Comparison of ENCODE assay signal across 34 mouse cellular contexts in the genomic region with DNA sequence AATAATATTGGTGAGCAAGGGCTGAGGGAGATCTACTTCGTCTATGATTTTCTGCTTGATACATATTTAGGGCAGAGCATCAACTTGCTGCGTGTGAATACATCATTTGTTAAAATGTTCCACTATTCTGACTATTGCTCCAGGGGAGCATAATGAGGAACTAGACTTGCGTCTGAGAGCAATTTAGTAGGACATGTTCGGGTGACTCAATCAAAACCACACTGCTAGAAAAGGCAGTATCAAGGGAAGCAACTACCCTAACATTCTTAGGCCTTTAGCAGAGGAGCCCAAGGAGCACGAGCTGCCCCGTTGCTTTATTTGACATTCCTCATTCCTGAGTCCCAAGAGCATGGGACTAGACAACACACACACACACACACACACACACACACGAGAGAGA. TPM values are rescaled to one million over a fixed set of nuclear protein-coding genes. Genes with fewer than 3 reads are reported as not detected.
DNase-seq lines count a peak whose midpoint lies in the region; ATAC-seq and TF ChIP-seq lines count a peak whose summit lies in the region.
"Had no signal": no experiment of that assay in that cellular context is flagged by ENCODE, and none has a peak within 500 bp of the region (broad histone marks: within the 10 kb centered on the region; RNA-seq: fewer than 3 reads in every experiment).

No protein-coding gene starts in this region.

- no peaks in the 10 kb centered on the region for H3K9me3 ChIP-seq in liver, postnatal 0 days (ENCODE audit: low read length)
- H3K9me3 ChIP-seq in liver, embryonic 11.5 days (ENCODE audit: control insufficient read depth, low read length) = no peaks in the 10 kb centered on the region
- no peaks in the 10 kb centered on the region for H3K9me3 ChIP-seq in forebrain, embryonic 13.5 days (replicated peaks)
- H3K9me3 ChIP-seq: G1E; hindbrain, embryonic 13.5 days; limb, embryonic 13.5 days; liver, embryonic 12.5 days; midbrain, embryonic 15.5 days; neural tube, embryonic 12.5 days had no signal

- TF ChIP-seq CTCF in liver, postnatal 0 days (IDR thresholded peaks at IDR 0.05; ENCODE audit: low read depth) = no peak
- TF ChIP-seq CTCF in heart, adult 2 months (IDR thresholded peaks at IDR 0.05) = no peak

- peak overlapping the region; percentile 4; the same call in 1 of the 2 replicates for H3K27ac ChIP-seq in liver, postnatal 0 days (ENCODE audit: low read depth)
- no peak overlapping the region for H3K27ac ChIP-seq in liver, embryonic 11.5 days (ENCODE audit: low read depth, low read length)
- H3K27ac ChIP-seq in brown adipose tissue, adult 24 weeks (replicated peaks; ENCODE audit: low read depth, low read length) = peak overlapping the region; percentile 21; the same call in 1 of the 2 replicates
- H3K27ac ChIP-seq in heart, adult 2 months = no peak overlapping the region
- H3K27ac ChIP-seq in forebrain, embryonic 13.5 days = no peak overlapping the region
- H3K27ac ChIP-seq: hindbrain, embryonic 13.5 days; limb, embryonic 13.5 days; liver, embryonic 12.5 days; midbrain, embryonic 15.5 days; neural tube, embryonic 12.5 days; stomach, postnatal 0 days had no signal

- ATAC-seq in liver, postnatal 0 days = no peak
- no peak for ATAC-seq in liver, embryonic 11.5 days (replicated peaks; ENCODE audit: low FRiP score)
- peak; percentile 97 for ATAC-seq in megakaryocyte, adult 5-6 weeks (ENCODE audit: poor library complexity, severe bottlenecking)
- ATAC-seq in forebrain, embryonic 13.5 days = no peak
- ATAC-seq: forebrain, embryonic 16.5 days; intestine, embryonic 16.5 days; liver, embryonic 12.5 days; midbrain, embryonic 15.5 days had no signal

- H3K4me3 ChIP-seq in liver, postnatal 0 days (ENCODE audit: low read depth, low read length) = no peak overlapping the region
- H3K4me3 ChIP-seq in liver, embryonic 11.5 days (ENCODE audit: low read depth, low read length) = no peak overlapping the region
- no peak overlapping the region for H3K4me3 ChIP-seq in brown adipose tissue, adult 24 weeks (ENCODE audit: insufficient read depth, low read depth, low read length)
- H3K4me3 ChIP-seq in heart, adult 2 months = no peak overlapping the region
- H3K4me3 ChIP-seq in forebrain, embryonic 13.5 days = no peak overlapping the region
- H3K4me3 ChIP-seq: hindbrain, embryonic 13.5 days; limb, embryonic 13.5 days; liver, embryonic 12.5 days; midbrain, embryonic 15.5 days; myocyte; neural tube, embryonic 12.5 days had no signal

- no peaks in the 10 kb centered on the region for H3K4me1 ChIP-seq in liver, postnatal 0 days (ENCODE audit: insufficient read depth)
- H3K4me1 ChIP-seq in liver, embryonic 11.5 days (replicated peaks; ENCODE audit: control insufficient read depth, insufficient read depth, low read length) = no peaks in the 10 kb centered on the region
- H3K4me1 ChIP-seq in brown adipose tissue, adult 24 weeks (ENCODE audit: control insufficient read depth, insufficient read depth, insufficient read length, low read length) = no peaks in the 10 kb centered on the region
- H3K4me1 ChIP-seq in heart, adult 2 months (ENCODE audit: control insufficient read depth, insufficient read depth, low read length) = no peaks in the 10 kb centered on the region
- H3K4me1 ChIP-seq in forebrain, embryonic 13.5 days = no peaks in the 10 kb centered on the region
- H3K4me1 ChIP-seq: hindbrain, embryonic 13.5 days; limb, embryonic 13.5 days; liver, embryonic 12.5 days; midbrain, embryonic 15.5 days; neural tube, embryonic 12.5 days had no signal

- no peak for DNase-seq in liver, postnatal 0 days
- no peak for DNase-seq in liver, embryonic 11.5 days (ENCODE audit: low spot score)
- peak; percentile 79 for DNase-seq in 416B (ENCODE audit: low read depth)
- DNase-seq in heart, adult 2 months = no peak
- DNase-seq in gastrocnemius, postnatal 10 days = no peak
- DNase-seq: adrenal gland, postnatal 14 days; cerebellum, adult 2 months; cerebellum, postnatal 25 days; heart, postnatal 36 days; kidney, adult 8-10 months; kidney, postnatal 10 days; layer of hippocampus, adult 9-11 months; lung, adult 2 months; lung, postnatal 14 days; retina, postnatal 1 day; right cerebral cortex, postnatal 14 days; thymus, adult 18-20 months; thymus, postnatal 25 days had no signal

- no peak overlapping the region for H3K4me2 ChIP-seq in liver, postnatal 0 days (ENCODE audit: low read depth, low read length)
- no peak overlapping the region for H3K4me2 ChIP-seq in liver, embryonic 11.5 days
- H3K4me2 ChIP-seq in forebrain, embryonic 13.5 days = no peak overlapping the region
- H3K4me2 ChIP-seq: heart, embryonic 11.5 days; hindbrain, embryonic 13.5 days; limb, embryonic 13.5 days; liver, embryonic 12.5 days; midbrain, embryonic 15.5 days; neural tube, embryonic 12.5 days had no signal

- H3K27me3 ChIP-seq in liver, postnatal 0 days (ENCODE audit: insufficient read depth, low read length) = no peaks in the 10 kb centered on the region
- no peaks in the 10 kb centered on the region for H3K27me3 ChIP-seq in liver, embryonic 11.5 days (replicated peaks; ENCODE audit: control insufficient read depth, insufficient read depth, low read length)
- no peaks in the 10 kb centered on the region for H3K27me3 ChIP-seq in heart, adult 2 months (ENCODE audit: control insufficient read depth, insufficient read depth, low read length)
- H3K27me3 ChIP-seq in forebrain, embryonic 13.5 days = no peaks in the 10 kb centered on the region
- H3K27me3 ChIP-seq: hindbrain, embryonic 13.5 days; limb, embryonic 13.5 days; liver, embryonic 12.5 days; midbrain, embryonic 15.5 days; neural tube, embryonic 12.5 days had no signal

- H3K9ac ChIP-seq in liver, postnatal 0 days (replicated peaks) = no peak overlapping the region
- no peak overlapping the region for H3K9ac ChIP-seq in liver, embryonic 11.5 days (ENCODE audit: low read depth, low read length)
- H3K9ac ChIP-seq in heart, adult 2 months (ENCODE audit: low read depth, low read length) = no peak overlapping the region
- no peak overlapping the region for H3K9ac ChIP-seq in forebrain, embryonic 13.5 days
- H3K9ac ChIP-seq: hindbrain, embryonic 13.5 days; limb, embryonic 13.5 days; liver, embryonic 12.5 days; midbrain, embryonic 15.5 days; neural tube, embryonic 12.5 days had no signal

- H3K36me3 ChIP-seq in liver, postnatal 0 days (replicated peaks; ENCODE audit: insufficient read depth, low read length) = no peaks in the 10 kb centered on the region
- no peaks in the 10 kb centered on the region for H3K36me3 ChIP-seq in liver, embryonic 11.5 days (ENCODE audit: control insufficient read depth, insufficient read depth, low read length)
- H3K36me3 ChIP-seq in heart, adult 2 months (ENCODE audit: control insufficient read depth, insufficient read depth, low read length) = no peaks in the 10 kb centered on the region
- no peaks in the 10 kb centered on the region for H3K36me3 ChIP-seq in forebrain, embryonic 13.5 days (ENCODE audit: poor library complexity, severe bottlenecking)
- H3K36me3 ChIP-seq: G1E; hindbrain, embryonic 13.5 days; limb, embryonic 13.5 days; liver, embryonic 12.5 days; midbrain, embryonic 15.5 days; neural tube, embryonic 12.5 days had no signal

- intact Hi-C loops in heart, adult 2 months (cut with DNase I) = no loop called here

- TF ChIP-seq EP300 in liver, postnatal 0 days (IDR thresholded peaks at IDR 0.05; ENCODE audit: low read depth) = no peak
- TF ChIP-seq EP300 in heart, adult 2 months (IDR thresholded peaks at IDR 0.05; ENCODE audit: insufficient read depth, low read depth, low read length) = no peak

- WGBS in liver, postnatal 0 days (ENCODE audit: insufficient replicate concordance) = 52% methylated on average over 7 of the region's 7 CpGs
- 72% methylated on average over 7 of the region's 7 CpGs for WGBS in liver, embryonic 11.5 days
- 75% methylated on average over 7 of the region's 7 CpGs for WGBS in heart, adult 2 months
- WGBS in forebrain, embryonic 13.5 days = 91% methylated on average over 7 of the region's 7 CpGs

- no peak for TF ChIP-seq POLR2A in heart, adult 2 months (IDR thresholded peaks at IDR 0.05; ENCODE audit: insufficient read depth, low read depth, low read length)

- H3K79me2 ChIP-seq in heart, adult 2 months (replicated peaks; ENCODE audit: control insufficient read depth, insufficient read depth, low read length) = no peaks in the 10 kb centered on the region

RNA-seq across cellular contexts. Expression of a gene that starts 13.4 kb away (rescaled TPM):
- polyA plus RNA-seq in liver, postnatal 0 days (2015; fragmentation: Nextera tagmentation; extraction: Ambion mirVana) = 3.9 and 4.1 TPM in 2 replicates
- 2.0 and 2.6 TPM in 2 replicates for polyA plus RNA-seq in liver, embryonic 11.5 days (2014; fragmentation: Nextera tagmentation; extraction: Ambion mirVana)
- polyA plus RNA-seq in brown adipose tissue, adult 24 weeks (2012; ENCODE audit: insufficient read depth, insufficient read length, missing spikeins) = 0.63 and 2.6 TPM in 2 replicates
- 44.8 and 57.3 TPM in 2 replicates for total RNA-seq in megakaryocyte, adult 5-6 weeks (2015)
- total RNA-seq in megakaryocyte, adult 5-6 weeks (2017) = 36.6 and 38.5 TPM in 2 replicates
- under 1 TPM; 0.64 to 0.68 TPM for total RNA-seq in heart, adult 2 months (2021)
- polyA plus RNA-seq in heart, adult 2 months (2012; rRNA removed) = 0.56 and 0.57 TPM in 2 replicates
- under 1 TPM; 0.20 to 0.26 TPM for total RNA-seq in gastrocnemius, postnatal 10 days (2021)
- polyA plus RNA-seq in forebrain, embryonic 13.5 days (2015; fragmentation: Nextera tagmentation; extraction: Ambion mirVana) = 0.23 and 0.24 TPM in 2 replicates
- total RNA-seq: gastrocnemius, adult 8-10 months; left cerebral cortex, postnatal 36 days had no signal
- polyA plus RNA-seq: cerebellum, adult 2 months had no signal

RNA-seq across cellular contexts. Expression of a gene that starts 19.6 kb away (rescaled TPM):
- 7.1 and 8.8 TPM in 2 replicates for polyA plus RNA-seq in liver, postnatal 0 days (2015; fragmentation: Nextera tagmentation; extraction: Ambion mirVana)
- 25.7 and 25.8 TPM in 2 replicates for polyA plus RNA-seq in liver, embryonic 11.5 days (2014; fragmentation: Nextera tagmentation; extraction: Ambion mirVana)
- 4.4 and 6.2 TPM in 2 replicates for polyA plus RNA-seq in brown adipose tissue, adult 24 weeks (2012; ENCODE audit: insufficient read depth, insufficient read length, missing spikeins)
- total RNA-seq in megakaryocyte, adult 5-6 weeks (2015) = 38.7 and 43.2 TPM in 2 replicates
- 40.5 and 44.6 TPM in 2 replicates for total RNA-seq in megakaryocyte, adult 5-6 weeks (2017)
- 1 to 10 TPM; 4.3 to 5.3 TPM for total RNA-seq in heart, adult 2 months (2021)
- polyA plus RNA-seq in heart, adult 2 months (2012; rRNA removed) = 2.3 and 3.0 TPM in 2 replicates
- total RNA-seq in gastrocnemius, postnatal 10 days (2021) = 10 to 100 TPM in 1 of 2 experiments, 1 to 10 TPM in 1; 8.2 to 11.1 TPM
- polyA plus RNA-seq in forebrain, embryonic 13.5 days (2015; fragmentation: Nextera tagmentation; extraction: Ambion mirVana) = 49.5 and 51.6 TPM in 2 replicates

Comparison
In these comparisons a context has a peak if more than half of its experiments do, and no peak if none do; other contexts are left out.
1. H3K27ac ChIP-seq: peak in liver, postnatal 0 days (single experiment) and brown adipose tissue, adult 24 weeks (single experiment); none in liver, embryonic 11.5 days (single experiment), heart, adult 2 months (single experiment) and forebrain, embryonic 13.5 days (single experiment).